Mouse (Mus musculus): Measurements from ENCODE around the gene Adgrl3.

- TF ChIP-seq CTCF (conservative IDR thresholded peaks at IDR 0.05; ENCODE audit: insufficient read depth, insufficient read length, low read depth, low read length) = no peak
- TF ChIP-seq POLR2A (IDR thresholded peaks at IDR 0.05; ENCODE audit: low read depth, low read length) = no peak
These were observed 756.3 kb downstream of the Adgrl3 start for GRCm38 (mm10) chr5:81776234-81776633.
